Mouse (Mus musculus): ENCODE data around the gene Slc6a5.

GRCm38 (mm10) chr7:49879051-49879450, 30.9 kb upstream of the Slc6a5 start:
- TF ChIP-seq POLR2A (IDR thresholded peaks at IDR 0.05; ENCODE audit: control insufficient read depth, low read depth, low read length): no peak
- TF ChIP-seq CTCF (IDR thresholded peaks at IDR 0.05; ENCODE audit: control insufficient read depth, insufficient read depth, insufficient replicate concordance, low read depth, low read length): no peak
